Mouse (Mus musculus) neural tube, embryonic 15.5 days (tissue): ENCODE results near the gene Usp20. TPM values are rescaled to one million over a fixed set of nuclear protein-coding genes. Genes with fewer than 3 reads are reported as not detected.

Experiments
- ATAC-seq: fragments of 200-750 bp; cut with Nextera tagmentation; 2 replicates; pipeline ENCODE4 v1.8.0; 2017; ENCODE audit warnings: mild to moderate bottlenecking, moderate TSS enrichment, moderate library complexity; ENCODE audit not compliant: low FRiP score
- H3K27ac ChIP-seq: fragments of 300-500 bp; sonication (generic); replicated peaks from 2 replicates; pipeline ENCODE4 v1.5.1; 2015; ENCODE audit warnings: mild to moderate bottlenecking, inconsistent platforms
- H3K27me3 ChIP-seq: fragments of 300-500 bp; sonication (generic); replicated peaks from 2 replicates; pipeline ENCODE4 v1.6.1; 2015; ENCODE audit warnings: inconsistent platforms
- H3K36me3 ChIP-seq: fragments of 300-500 bp; sonication (generic); 2 replicates; pipeline ENCODE4 v1.6.1; 2015; ENCODE audit warnings: inconsistent platforms
- H3K4me1 ChIP-seq: fragments of 300-500 bp; sonication (generic); 2 replicates; pipeline ENCODE4 v1.6.1; 2015; ENCODE audit warnings: inconsistent platforms
- H3K4me2 ChIP-seq: fragments of 300-500 bp; sonication (generic); 2 replicates; pipeline ENCODE4 v1.6.1; 2015; ENCODE audit warnings: inconsistent platforms, mild to moderate bottlenecking, moderate library complexity
- H3K4me3 ChIP-seq: fragments of 300-500 bp; sonication (generic); replicated peaks from 2 replicates; pipeline ENCODE4 v1.5.1; 2015; ENCODE audit warnings: mild to moderate bottlenecking, inconsistent platforms
- H3K9ac ChIP-seq: fragments of 300-500 bp; sonication (generic); replicated peaks from 2 replicates; pipeline ENCODE4 v1.6.1; 2015; ENCODE audit warnings: mild to moderate bottlenecking, inconsistent platforms
- H3K9me3 ChIP-seq: fragments of 300-500 bp; sonication (generic); replicated peaks from 2 replicates; pipeline ENCODE4 v1.6.1; 2016; ENCODE audit warnings: inconsistent platforms
- WGBS: fragments of 180-500 bp; shearing (Covaris S2); methylation state at CpG from one replicate; pipeline ENCODE4 v1.1.7; 2015; ENCODE audit warnings: mixed read lengths; 5-methylcytosine and 5-hydroxymethylcytosine counted together
- polyA plus RNA-seq: library from polyadenylated mRNA; unstranded; fragments of >200 nt; fragmentation: Nextera tagmentation; extraction: Ambion mirVana; gene quantifications from 2 replicates; pipeline ENCODE4 v1.2.1, GENCODE M21; 2015

Usp20 gene
- polyA plus RNA-seq, 1 experiment from 2014 or later = 49.7 TPM

DNA sequence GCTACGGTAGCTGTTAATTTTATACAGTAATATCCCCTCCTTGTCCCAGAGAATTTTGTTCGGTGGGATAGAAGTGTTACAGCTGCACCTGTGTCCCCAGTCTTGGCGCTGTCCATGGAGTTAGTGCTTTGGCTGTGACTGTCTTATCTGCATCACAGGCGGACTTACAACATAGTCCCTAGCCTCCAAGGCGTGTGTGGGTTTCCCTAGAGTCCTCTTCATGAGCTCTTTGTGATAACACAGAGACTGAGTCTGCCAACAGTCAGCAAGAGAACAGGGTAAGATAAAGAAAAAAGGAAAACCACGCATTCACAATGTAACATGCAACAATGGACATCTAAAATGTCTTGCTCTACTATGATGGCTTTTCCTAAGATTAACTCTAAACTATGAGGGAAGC is 66.0 kb downstream of the Usp20 start:
- Histone ChIP-seq H3K27me3 (no peaks in the 10 kb centered on the region), H3K4me2 (no peak overlapping the region), H3K9me3 (no peaks in the 10 kb centered on the region), H3K27ac (no peak overlapping the region), H3K9ac (no peak overlapping the region), H3K36me3 (peaks cover 42% of the 10 kb centered on the region), H3K4me1 (no peaks in the 10 kb centered on the region), H3K4me3 (no peak overlapping the region)
- 86% methylated on average over 6 of the region's 6 CpGs for WGBS
- no peak for ATAC-seq

DNA sequence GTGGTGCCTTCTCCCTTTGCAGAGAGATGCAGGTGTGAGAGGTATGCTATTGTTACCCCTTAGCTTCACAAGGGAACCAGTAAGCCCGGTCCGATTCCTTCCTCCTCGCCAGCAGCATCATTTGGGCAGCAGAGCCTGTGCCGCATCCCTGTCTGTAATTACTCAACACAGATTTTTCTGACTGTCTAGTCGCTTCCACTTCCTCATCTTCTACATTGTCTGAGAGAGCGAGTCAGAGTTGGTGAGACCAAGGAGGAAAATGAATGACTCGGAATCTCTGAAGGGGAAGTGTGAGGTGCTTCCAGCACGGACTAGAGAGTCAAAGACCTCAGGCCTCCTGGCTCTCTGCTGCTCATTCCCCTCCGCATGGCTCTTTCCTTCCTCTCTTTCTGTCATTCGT is 70.4 kb downstream of the Usp20 start:
- Histone ChIP-seq H3K9me3 (no peaks in the 10 kb centered on the region), H3K4me1 (no peaks in the 10 kb centered on the region), H3K4me3 (no peak overlapping the region), H3K27ac (no peak overlapping the region), H3K36me3 (peaks cover 69% of the 10 kb centered on the region), H3K27me3 (no peaks in the 10 kb centered on the region), H3K4me2 (no peak overlapping the region), H3K9ac (no peak overlapping the region)
- ATAC-seq = no peak
- WGBS = 91% methylated on average over 10 of the region's 10 CpGs

GRCm38 (mm10) chr2:31053426-31053825 is 71.3 kb downstream of the Usp20 start:
- Histone ChIP-seq H3K27me3 (no peaks in the 10 kb centered on the region), H3K4me1 (no peaks in the 10 kb centered on the region), H3K9me3 (no peaks in the 10 kb centered on the region), H3K27ac (no peak overlapping the region), H3K36me3 (peaks cover 74% of the 10 kb centered on the region), H3K4me2 (no peak overlapping the region), H3K9ac (no peak overlapping the region), H3K4me3 (no peak overlapping the region)
- no peak for ATAC-seq
- WGBS = 94% methylated on average over 13 of the region's 13 CpGs

DNA sequence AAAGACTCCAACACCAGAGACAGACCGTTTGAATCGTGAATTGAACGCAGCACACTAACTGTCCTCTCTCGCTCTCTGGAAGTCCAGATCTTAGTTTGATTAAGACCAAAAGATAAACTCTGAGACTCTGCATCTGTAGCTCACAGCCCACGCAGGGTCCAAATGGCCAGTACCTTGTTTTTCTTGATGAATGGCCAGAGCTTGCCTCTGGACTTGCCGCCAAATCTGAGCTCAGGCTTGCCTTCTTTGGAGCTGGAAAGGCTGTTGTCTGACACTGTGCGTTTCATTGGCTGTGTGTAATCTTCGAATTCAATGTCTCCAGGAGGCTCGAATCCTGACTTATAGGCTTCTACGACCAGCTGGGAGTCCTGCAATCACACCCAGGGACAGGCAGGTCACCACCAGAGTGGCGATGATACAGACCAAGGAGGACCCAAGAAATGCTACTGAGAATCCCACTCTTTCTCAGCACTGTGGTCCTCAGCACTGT is 71.8 kb downstream of the Usp20 start:
- Histone ChIP-seq H3K4me1 (no peaks in the 10 kb centered on the region), H3K4me3 (no peak overlapping the region), H3K9ac (no peak overlapping the region), H3K27ac (no peak overlapping the region), H3K4me2 (no peak overlapping the region), H3K9me3 (no peaks in the 10 kb centered on the region), H3K27me3 (no peaks in the 10 kb centered on the region), H3K36me3 (peaks cover 73% of the 10 kb centered on the region)
- 94% methylated on average over 11 of the region's 11 CpGs for WGBS
- ATAC-seq = no peak

- Histone ChIP-seq H3K9ac (no peak overlapping the region), H3K9me3 (no peaks in the 10 kb centered on the region), H3K4me3 (no peak overlapping the region), H3K27ac (no peak overlapping the region), H3K4me2 (no peak overlapping the region), H3K4me1 (no peaks in the 10 kb centered on the region), H3K27me3 (no peaks in the 10 kb centered on the region), H3K36me3 (peaks cover 66% of the 10 kb centered on the region)
- 99% methylated on average over 3 of the region's 3 CpGs for WGBS
- ATAC-seq = no peak
Observed at GRCm38 (mm10) chr2:31056070-31056469, 74.0 kb downstream of the Usp20 start.

DNA sequence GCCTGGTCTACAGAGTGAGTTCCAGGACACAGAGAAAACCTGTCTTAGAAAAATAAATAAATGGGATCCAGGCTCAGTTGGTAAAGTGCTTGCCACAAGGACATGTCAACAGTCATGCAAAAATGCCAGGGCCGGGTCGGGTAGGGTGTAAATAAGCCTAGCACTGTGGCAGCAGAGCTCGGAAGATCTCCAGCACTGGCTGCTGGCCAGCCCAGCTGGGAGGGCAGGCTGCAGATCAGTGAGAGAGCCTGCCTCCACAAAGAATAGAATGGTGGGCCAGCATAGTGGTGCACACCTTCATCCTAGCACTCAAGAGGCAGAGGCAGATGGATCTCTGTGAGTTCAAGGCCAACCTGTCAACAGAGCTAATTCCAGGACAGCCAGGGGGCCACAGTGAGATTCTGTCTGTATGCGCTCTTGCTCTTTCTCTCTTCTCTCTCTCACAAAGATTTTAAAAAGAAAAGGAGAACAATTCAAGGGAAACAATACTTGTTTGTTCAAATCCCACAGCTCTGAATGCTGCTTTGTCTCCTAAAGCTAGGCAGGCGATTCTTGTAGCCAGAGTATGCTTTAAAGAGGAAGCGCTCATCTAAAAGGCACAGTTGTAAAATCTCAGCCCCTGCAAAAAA is 75.6 kb downstream of the Usp20 start:
- no peak overlapping the region for H3K4me3 ChIP-seq
- no peaks in the 10 kb centered on the region for H3K27me3 ChIP-seq
- peaks cover 58% of the 10 kb centered on the region for H3K36me3 ChIP-seq
- H3K4me2 ChIP-seq = no peak overlapping the region
- no peak overlapping the region for H3K27ac ChIP-seq
- no peaks in the 10 kb centered on the region for H3K9me3 ChIP-seq
- WGBS = 44% methylated on average over 6 of the region's 6 CpGs
- no peak for ATAC-seq
- H3K4me1 ChIP-seq = no peaks in the 10 kb centered on the region
- H3K9ac ChIP-seq = no peak overlapping the region

- Histone ChIP-seq H3K27ac (no peak overlapping the region), H3K4me3 (no peak overlapping the region), H3K9ac (no peak overlapping the region), H3K27me3 (no peaks in the 10 kb centered on the region), H3K4me2 (no peak overlapping the region), H3K9me3 (no peaks in the 10 kb centered on the region), H3K4me1 (no peaks in the 10 kb centered on the region), H3K36me3 (peaks cover 50% of the 10 kb centered on the region)
- WGBS = 89% methylated on average over 4 of the region's 4 CpGs
- no peak for ATAC-seq
Observed at GRCm38 (mm10) chr2:31058443-31058842, 76.4 kb downstream of the Usp20 start.

GRCm38 (mm10) chr2:31060271-31060670 is 78.2 kb downstream of the Usp20 start:
- WGBS = 96% methylated on average over 1 of the region's 1 CpGs
- Histone ChIP-seq H3K4me3 (no peak overlapping the region), H3K27me3 (no peaks in the 10 kb centered on the region), H3K27ac (no peak overlapping the region), H3K9ac (no peak overlapping the region), H3K4me1 (no peaks in the 10 kb centered on the region), H3K36me3 (peaks cover 37% of the 10 kb centered on the region), H3K9me3 (no peaks in the 10 kb centered on the region), H3K4me2 (no peak overlapping the region)
- ATAC-seq = no peak

DNA sequence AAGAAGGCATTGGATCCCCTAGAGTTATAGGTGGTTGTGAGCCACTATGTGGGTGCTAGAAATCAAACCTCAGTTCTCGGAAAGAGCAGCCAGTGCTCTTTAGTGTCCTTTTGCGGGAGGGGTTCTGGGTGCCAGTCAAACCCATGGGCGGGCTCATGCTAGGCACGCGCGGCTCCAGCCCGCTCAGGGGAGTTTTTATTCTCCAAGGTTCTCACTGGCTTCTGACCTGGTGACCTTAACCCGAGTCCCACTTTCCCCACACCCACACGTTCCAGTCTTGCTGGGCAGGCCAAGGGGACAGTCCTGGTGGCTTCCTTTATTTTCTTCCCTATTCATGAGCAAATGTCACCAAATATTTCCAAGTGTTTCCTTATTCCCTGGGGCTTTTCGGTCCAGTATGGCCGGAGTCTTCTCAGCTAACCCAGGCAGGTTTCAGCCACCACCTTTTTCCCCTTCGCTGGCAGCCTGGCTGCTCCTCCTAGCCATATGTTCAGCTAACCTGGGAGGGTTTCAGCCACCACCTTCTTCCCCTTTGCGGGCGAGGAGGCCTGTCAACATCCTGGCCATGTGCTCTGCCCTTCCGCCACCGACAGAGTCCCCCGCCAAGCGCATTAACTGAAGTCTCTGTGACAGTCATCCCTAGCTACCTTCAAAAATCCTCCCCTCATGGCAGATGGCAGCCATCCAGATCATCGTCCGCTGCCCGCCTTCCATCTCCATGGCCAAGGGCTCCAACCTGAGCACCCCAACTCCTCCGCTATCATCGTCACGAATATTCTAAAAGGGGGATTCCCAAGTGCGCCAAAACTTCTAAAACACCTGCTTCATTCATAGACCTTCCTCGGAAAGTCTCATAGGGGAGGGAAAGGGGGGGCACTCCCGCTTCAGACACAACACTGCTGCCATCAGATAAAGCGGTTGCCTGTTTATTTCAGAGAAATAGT is 79.0 kb downstream of the Usp20 start:
- peaks cover 29% of the 10 kb centered on the region for H3K36me3 ChIP-seq
- no peaks in the 10 kb centered on the region for H3K4me1 ChIP-seq
- H3K27ac ChIP-seq = no peak overlapping the region
- no peak overlapping the region for H3K4me3 ChIP-seq
- no peak overlapping the region for H3K4me2 ChIP-seq
- WGBS = 85% methylated on average over 28 of the region's 28 CpGs
- no peak overlapping the region for H3K9ac ChIP-seq
- H3K9me3 ChIP-seq = no peaks in the 10 kb centered on the region
- no peak for ATAC-seq
- H3K27me3 ChIP-seq = no peaks in the 10 kb centered on the region

- ATAC-seq = no peak
- 95% methylated on average over 10 of the region's 10 CpGs for WGBS
- Histone ChIP-seq H3K9me3 (no peaks in the 10 kb centered on the region), H3K36me3 (peaks cover 20% of the 10 kb centered on the region), H3K9ac (no peak overlapping the region), H3K4me1 (peaks cover 3% of the 10 kb centered on the region; the same call in 1 of the 2 replicates), H3K27ac (no peak overlapping the region), H3K4me3 (no peak overlapping the region), H3K27me3 (no peaks in the 10 kb centered on the region), H3K4me2 (no peak overlapping the region)
Observed at GRCm38 (mm10) chr2:31061868-31062628, 80.0 kb downstream of the Usp20 start.

- H3K9me3 ChIP-seq = no peaks in the 10 kb centered on the region
- peak overlapping the region; percentile 62 for H3K27ac ChIP-seq
- no peak overlapping the region for H3K9ac ChIP-seq
- H3K4me3 ChIP-seq = no peak overlapping the region
- H3K27me3 ChIP-seq = no peaks in the 10 kb centered on the region
- peaks cover 14% of the 10 kb centered on the region for H3K4me1 ChIP-seq
- peaks cover 3% of the 10 kb centered on the region; the same call in 1 of the 2 replicates for H3K36me3 ChIP-seq
- ATAC-seq = no peak
- 81% methylated on average over 11 of the region's 11 CpGs for WGBS
- H3K4me2 ChIP-seq = no peak overlapping the region
Observed at GRCm38 (mm10) chr2:31066019-31066789, 84.1 kb downstream of the Usp20 start.
